Comparison of ENCODE assay signal across 26 mouse cellular contexts in the genomic region with DNA sequence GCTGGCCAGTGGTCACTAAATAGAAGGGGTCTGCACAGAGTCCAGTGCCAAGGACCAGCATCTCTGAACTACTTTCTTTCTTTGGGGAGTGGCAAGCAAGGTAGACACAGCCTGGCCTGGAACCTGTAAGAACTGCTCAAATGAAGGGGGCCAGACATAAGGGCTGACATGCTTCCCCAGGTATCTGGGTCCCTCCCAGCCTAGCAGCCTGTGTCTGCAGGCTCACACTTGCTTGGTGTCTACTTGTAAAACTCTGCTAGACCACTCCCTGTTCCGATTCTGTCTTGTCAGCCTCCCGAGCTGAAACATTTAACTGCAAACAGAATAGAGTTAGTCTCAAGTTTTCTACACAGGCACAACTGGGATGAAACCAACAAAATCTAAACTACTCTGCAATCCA. TPM values are rescaled to one million over a fixed set of nuclear protein-coding genes. Genes with fewer than 3 reads are reported as not detected.
DNase-seq lines count a peak whose midpoint lies in the region; ATAC-seq and TF ChIP-seq lines count a peak whose summit lies in the region.
"Had no signal": no experiment of that assay in that cellular context is flagged by ENCODE, and none has a peak within 500 bp of the region (broad histone marks: within the 10 kb centered on the region; RNA-seq: fewer than 3 reads in every experiment).

No protein-coding gene starts in this region.

- H3K4me2 ChIP-seq in limb, embryonic 14.5 days (replicated peaks; ENCODE audit: low read depth, low read length, severe bottlenecking) = no peak overlapping the region
- H3K4me2 ChIP-seq: forebrain, embryonic 12.5 days; hindbrain, embryonic 12.5 days; liver, embryonic 13.5 days; neural tube, embryonic 15.5 days had no signal

- no peak for TF ChIP-seq CTCF in layer of hippocampus, adult 2 months (conservative IDR thresholded peaks at IDR 0.05)
- TF ChIP-seq CTCF in G1E (IDR thresholded peaks at IDR 0.05; ENCODE audit: low read depth, low read length) (no peak), MEL (IDR thresholded peaks at IDR 0.05 in 2 of 3, conservative IDR thresholded peaks at IDR 0.05 in 1 of 3; ENCODE audit: control insufficient read depth in 1 of 3, insufficient read depth in 1 of 3, low read depth in 2 of 3, low read length in 3 of 3, poor library complexity in 1 of 3, severe bottlenecking in 1 of 3) (no peak)

- TF ChIP-seq POLR2A in MEL (IDR thresholded peaks at IDR 0.05; ENCODE audit: control insufficient read depth in 1 of 2, insufficient read depth in 1 of 2, low read depth in 1 of 2, low read length in 2 of 2, poor library complexity in 1 of 2) = no peak
- TF ChIP-seq POLR2A in limb, embryonic 14.5 days (IDR thresholded peaks at IDR 0.05; ENCODE audit: borderline replicate concordance, extremely low read depth, insufficient read depth, insufficient read length) = no peak

- H3K4me3 ChIP-seq in layer of hippocampus, adult 2 months = no peak overlapping the region
- peak overlapping the region; percentile 54; the same call in 1 of the 2 replicates for H3K4me3 ChIP-seq in G1E (ENCODE audit: low read depth, low read length)
- H3K4me3 ChIP-seq in MEL (ENCODE audit: control insufficient read depth in 1 of 2, insufficient read depth in 1 of 2, low read depth in 2 of 2, low read length in 2 of 2) = peak overlapping the region; percentile 1 to 16; a peak in 1 of 4 replicates
- no peak overlapping the region for H3K4me3 ChIP-seq in limb, embryonic 14.5 days (replicated peaks; ENCODE audit: low read length)
- H3K4me3 ChIP-seq: forebrain, embryonic 12.5 days; hindbrain, embryonic 12.5 days; liver, embryonic 13.5 days; neural tube, embryonic 15.5 days had no signal

- 26% methylated on average over 2 of the region's 2 CpGs for WGBS in limb, embryonic 14.5 days

- H3K27me3 ChIP-seq in G1E (ENCODE audit: insufficient read depth, low read length) (no peaks in the 10 kb centered on the region), MEL (ENCODE audit: control insufficient read depth in 1 of 2, insufficient read depth in 2 of 2, low read length in 2 of 2) (no peaks in the 10 kb centered on the region)
- peaks cover 11% of the 10 kb centered on the region; the same call in 1 of the 2 replicates for H3K27me3 ChIP-seq in limb, embryonic 14.5 days (ENCODE audit: control insufficient read depth, insufficient read depth, low read length)
- H3K27me3 ChIP-seq: hindbrain, embryonic 12.5 days had no signal

- H3K9me3 ChIP-seq in G1E (replicated peaks) (no peaks in the 10 kb centered on the region), MEL (replicated peaks; ENCODE audit: insufficient read depth, low read length) (no peaks in the 10 kb centered on the region)
- no peaks in the 10 kb centered on the region for H3K9me3 ChIP-seq in limb, embryonic 14.5 days (ENCODE audit: control insufficient read depth, low read length)
- H3K9me3 ChIP-seq: forebrain, embryonic 12.5 days; hindbrain, embryonic 12.5 days; liver, embryonic 13.5 days; neural tube, embryonic 15.5 days had no signal

- H3K4me1 ChIP-seq in G1E (ENCODE audit: insufficient read depth, low read depth, low read length) = peaks cover 90% of the 10 kb centered on the region
- H3K4me1 ChIP-seq in MEL (ENCODE audit: control insufficient read depth in 1 of 2, insufficient read depth in 2 of 2, low read length in 2 of 2) = peaks cover 23 to 31% of the 10 kb centered on the region in 2 experiments
- peaks cover 14% of the 10 kb centered on the region for H3K4me1 ChIP-seq in limb, embryonic 14.5 days (ENCODE audit: control insufficient read depth, insufficient read depth, low read length)

- peaks cover 51% of the 10 kb centered on the region for H3K36me3 ChIP-seq in G1E (replicated peaks)
- peaks cover 0 to 26% of the 10 kb centered on the region in 2 experiments; a peak in 2 of 4 replicates for H3K36me3 ChIP-seq in MEL (ENCODE audit: control insufficient read depth in 1 of 2, insufficient read depth in 2 of 2, low read length in 2 of 2)
- H3K36me3 ChIP-seq in limb, embryonic 14.5 days (ENCODE audit: control insufficient read depth, insufficient read depth, low read length) = no peaks in the 10 kb centered on the region
- H3K36me3 ChIP-seq: forebrain, embryonic 12.5 days; hindbrain, embryonic 12.5 days; liver, embryonic 13.5 days; neural tube, embryonic 15.5 days had no signal

- H3K79me2 ChIP-seq in MEL (ENCODE audit: control insufficient read depth, insufficient read depth, low read length, poor library complexity) = no peaks in the 10 kb centered on the region

- peak overlapping the region; percentile 1 for H3K9ac ChIP-seq in MEL (ENCODE audit: control insufficient read depth, low read depth, low read length, poor library complexity, severe bottlenecking)
- no peak overlapping the region for H3K9ac ChIP-seq in limb, embryonic 14.5 days (ENCODE audit: low read depth, low read length, severe bottlenecking)
- H3K9ac ChIP-seq: forebrain, embryonic 12.5 days; forebrain, postnatal 0 days; hindbrain, embryonic 12.5 days; liver, embryonic 13.5 days; neural tube, embryonic 15.5 days had no signal

- TF ChIP-seq RAD21 in MEL (IDR thresholded peaks at IDR 0.05; ENCODE audit: low read depth, low read length) = no peak

- H3K27ac ChIP-seq in layer of hippocampus, adult 2 months = peak overlapping the region; percentile 84
- peak overlapping the region; percentile 45 for H3K27ac ChIP-seq in MEL (ENCODE audit: control insufficient read depth, low read depth, low read length)
- H3K27ac ChIP-seq in limb, embryonic 14.5 days (replicated peaks; ENCODE audit: low read depth, low read length) = no peak overlapping the region
- H3K27ac ChIP-seq: forebrain, embryonic 12.5 days; hindbrain, embryonic 12.5 days; liver, embryonic 13.5 days; macrophage; neural tube, embryonic 15.5 days had no signal

- no peak for TF ChIP-seq EP300 in MEL (IDR thresholded peaks at IDR 0.05; ENCODE audit: low read depth in 1 of 2, low read length in 2 of 2)

- DNase-seq in layer of hippocampus, adult 2 months (ENCODE audit: low spot score in 2 of 2) = no peak
- no peak for DNase-seq in layer of hippocampus, adult 8-10 months (ENCODE audit: low spot score in 2 of 2)
- no peak for DNase-seq in G1E (ENCODE audit: low spot score)
- peak; percentile 42 for DNase-seq in MEL (ENCODE audit: low read depth, low spot score)
- peak; percentile 20 for DNase-seq in limb, embryonic 14.5 days (ENCODE audit: low spot score)
- no peak for DNase-seq in right cerebral cortex, postnatal 25 days
- DNase-seq in kidney, adult 8-10 months = no peak
- DNase-seq: adrenal gland, postnatal 10 days; B cell, adult 2 months; cerebellum, adult 8-10 months; cerebellum, postnatal 25 days; forebrain, postnatal 0 days; gastrocnemius, postnatal 10 days; heart, postnatal 14 days; kidney, adult 11 months; kidney, postnatal 36 days; layer of hippocampus, adult 9-11 months; lung, adult 2 months; lung, postnatal 10 days; midbrain, embryonic 14.5 days; spleen, adult 18-20 months had no signal

- no peak for ATAC-seq in G1E (ENCODE audit: extremely low read depth, insufficient number of reproducible peaks, low FRiP score, poor library complexity, severe bottlenecking)
- no peak for ATAC-seq in limb, embryonic 14.5 days (ENCODE audit: low FRiP score, low read depth)
- ATAC-seq: forebrain, postnatal 0 days had no signal

TF ChIP-seq in MEL, 35 proteins besides CTCF, POLR2A, EP300 and RAD21:
- TF ChIP-seq ELF1 (IDR thresholded peaks at IDR 0.05; ENCODE audit: low read depth, low read length) (no peak), SMC3 (IDR thresholded peaks at IDR 0.05; ENCODE audit: low read depth, low read length) (no peak), ZNF384 (IDR thresholded peaks at IDR 0.05; ENCODE audit: low read depth, low read length) (no peak), TCF12 (IDR thresholded peaks at IDR 0.05; ENCODE audit: low read depth, low read length) (no peak), CHD1 (IDR thresholded peaks at IDR 0.05; ENCODE audit: low read depth, low read length) (no peak), POLR2AphosphoS2 (IDR thresholded peaks at IDR 0.05; ENCODE audit: low read length) (no peak), MYC (IDR thresholded peaks at IDR 0.05; ENCODE audit: low read depth, low read length) (no peak), ZMIZ1 (IDR thresholded peaks at IDR 0.05; ENCODE audit: low read depth, low read length) (no peak), KAT2A (conservative IDR thresholded peaks at IDR 0.05; ENCODE audit: low read depth, low read length) (no peak), JUND (IDR thresholded peaks at IDR 0.05; ENCODE audit: low read depth, low read length) (no peak), MXI1 (IDR thresholded peaks at IDR 0.05; ENCODE audit: low read depth, low read length) (no peak), SIN3A (IDR thresholded peaks at IDR 0.05; ENCODE audit: low read length) (no peak), MEF2A (IDR thresholded peaks at IDR 0.05; ENCODE audit: extremely low read depth, insufficient replicate concordance, low read depth, low read length, poor library complexity, severe bottlenecking) (no peak), E2F4 (IDR thresholded peaks at IDR 0.05; ENCODE audit: borderline replicate concordance, low read depth, low read length) (no peak), HCFC1 (IDR thresholded peaks at IDR 0.05; ENCODE audit: low read depth, low read length) (no peak), MYB (IDR thresholded peaks at IDR 0.05; ENCODE audit: low read depth, low read length) (no peak), RCOR1 (IDR thresholded peaks at IDR 0.05; ENCODE audit: low read depth, low read length) (no peak), BHLHE40 (IDR thresholded peaks at IDR 0.05; ENCODE audit: borderline replicate concordance, low read depth, low read length) (no peak)
TF ChIP-seq in MEL: peak in this region for 0.

RNA-seq across cellular contexts. Expression of a gene that starts 41.6 kb away (rescaled TPM):
- 100 to 1,000 TPM; 143 to 149 TPM for total RNA-seq in layer of hippocampus, adult 2 months (2021)
- 100 to 1,000 TPM; 118 to 146 (median 137) TPM for total RNA-seq in layer of hippocampus, adult 8-10 months (2022)
- 35.0 and 45.5 TPM in 2 replicates for total RNA-seq in G1E (2014; fragmentation: Nextera tagmentation)
- total RNA-seq in G1E (2017) = 9.7 and 10.6 TPM in 2 replicates
- 18.4 and 20.0 TPM in 2 replicates for polyA plus RNA-seq in G1E (2012)
- total RNA-seq in MEL (2012; rRNA removed) = 0.04 and 0.07 TPM in 2 replicates
- under 1 TPM in 1 of 2 experiments, not detected in 1; 0.72 TPM for polyA plus RNA-seq in MEL (2012; ENCODE audit: insufficient read depth in 1 of 2, insufficient read length in 2 of 2, low read depth in 1 of 2, low replicate concordance in 2 of 2, missing spikeins in 1 of 2)
- 0.60 and 0.91 TPM in 2 replicates for polyA plus RNA-seq in limb, embryonic 14.5 days (2012; rRNA removed)
- 1.3 and 1.9 TPM in 2 replicates for polyA plus RNA-seq in limb, embryonic 14.5 days (2014; fragmentation: Nextera tagmentation; extraction: Ambion mirVana)

Comparison
In these comparisons a context has a peak if more than half of its experiments do, and no peak if none do; other contexts are left out.
1. DNase-seq: peak in MEL (single experiment) and limb, embryonic 14.5 days (single experiment); none in layer of hippocampus, adult 2 months (0 of 2), layer of hippocampus, adult 8-10 months (0 of 2), G1E (single experiment), right cerebral cortex, postnatal 25 days (single experiment) and kidney, adult 8-10 months (0 of 2).
2. H3K4me3 ChIP-seq: peak in G1E (single experiment) and MEL (2 of 2); none in layer of hippocampus, adult 2 months (single experiment) and limb, embryonic 14.5 days (single experiment).
3. RNA of a gene that starts 41.6 kb away (total RNA-seq): 143 to 149 TPM in layer of hippocampus, adult 2 months, 118 to 146 TPM in layer of hippocampus, adult 8-10 months and 9.7 to 45.5 TPM in G1E; 0.04 to 0.07 TPM in MEL; every median in the first group is over 10 times any median in the second.